Comparison of ENCODE assay signal across 24 mouse cellular contexts in the genomic region with DNA sequence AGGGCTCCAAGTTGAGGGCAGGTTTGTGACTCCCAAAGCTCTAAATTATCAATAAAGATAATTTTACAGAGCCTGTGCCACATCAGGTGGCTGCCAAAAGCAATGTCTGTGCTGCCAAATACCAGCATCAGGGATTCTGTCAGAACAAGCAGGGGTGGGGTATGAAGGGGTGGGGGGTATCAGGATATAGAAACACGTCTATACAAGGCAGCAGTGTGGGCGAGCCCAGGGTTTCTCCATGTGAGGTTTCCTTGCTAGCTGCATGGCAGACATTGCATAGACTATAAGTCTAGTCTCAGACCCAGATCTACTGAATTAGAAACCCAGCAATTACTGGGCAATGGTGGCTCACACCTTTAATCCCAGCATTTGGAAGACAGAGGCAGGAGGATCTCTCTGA. TPM values are rescaled to one million over a fixed set of nuclear protein-coding genes. Genes with fewer than 3 reads are reported as not detected.
"Had no signal": no experiment of that assay in that cellular context is flagged by ENCODE, and none has a peak within 500 bp of the region (broad histone marks: within the 10 kb centered on the region; RNA-seq: fewer than 3 reads in every experiment).

No protein-coding gene starts in this region.

- H3K4me2 ChIP-seq: heart, embryonic 12.5 days; hindbrain, embryonic 13.5 days; hindbrain, embryonic 15.5 days; kidney, embryonic 15.5 days; limb, embryonic 13.5 days; limb, embryonic 15.5 days; liver, embryonic 12.5 days had no signal

- H3K36me3 ChIP-seq: heart, embryonic 10.5 days; heart, embryonic 12.5 days; hindbrain, embryonic 13.5 days; hindbrain, embryonic 15.5 days; kidney, embryonic 15.5 days; limb, embryonic 13.5 days; limb, embryonic 15.5 days; liver, embryonic 12.5 days had no signal

- H3K27me3 ChIP-seq: heart, embryonic 12.5 days; hindbrain, embryonic 13.5 days; hindbrain, embryonic 15.5 days; kidney, embryonic 15.5 days; limb, embryonic 13.5 days; limb, embryonic 15.5 days; liver, embryonic 12.5 days had no signal

- H3K4me3 ChIP-seq: heart, embryonic 10.5 days; heart, embryonic 12.5 days; hindbrain, embryonic 13.5 days; hindbrain, embryonic 15.5 days; kidney, embryonic 15.5 days; limb, embryonic 13.5 days; limb, embryonic 15.5 days; liver, embryonic 12.5 days had no signal

- H3K27ac ChIP-seq: heart, embryonic 10.5 days; hindbrain, embryonic 15.5 days; hindbrain, postnatal 0 days; kidney, embryonic 15.5 days; kidney, postnatal 0 days; limb, embryonic 13.5 days; limb, embryonic 15.5 days; liver, embryonic 12.5 days had no signal

- H3K4me1 ChIP-seq: heart, embryonic 12.5 days; liver, embryonic 12.5 days had no signal

- H3K9me3 ChIP-seq: heart, embryonic 10.5 days; heart, embryonic 12.5 days; hindbrain, embryonic 13.5 days; hindbrain, embryonic 15.5 days; kidney, embryonic 15.5 days; limb, embryonic 13.5 days; limb, embryonic 15.5 days; liver, embryonic 12.5 days had no signal

- H3K9ac ChIP-seq: heart, embryonic 12.5 days; hindbrain, embryonic 13.5 days; hindbrain, embryonic 15.5 days; kidney, embryonic 15.5 days; limb, embryonic 13.5 days; limb, embryonic 15.5 days; liver, embryonic 12.5 days had no signal

- ATAC-seq: hindbrain, postnatal 0 days; intestine, embryonic 16.5 days; liver, embryonic 12.5 days had no signal

- DNase-seq: gastrocnemius, postnatal 36 days; heart, adult 18-20 months; heart, postnatal 14 days; heart, postnatal 36 days; kidney, adult 11 months; kidney, adult 2 months; kidney, adult 9 months; kidney, postnatal 14 days; kidney, postnatal 36 days; layer of hippocampus, adult 9-11 months; layer of hippocampus, postnatal 36 days; left cerebral cortex, postnatal 4 days had no signal

RNA-seq across cellular contexts. Expression of gene Klhl29, which starts 41.3 kb away (rescaled TPM):
- total RNA-seq: hematopoietic stem cell, adult 5-6 weeks had no signal
